Mouse (Mus musculus) heart, postnatal 0 days (tissue): ENCODE data around the gene Tnfrsf1a.

ENCODE experiments used
- CTCF ChIP-seq: IDR thresholded peaks from 2 replicates; pipeline ENCODE4 v1.5.1; 2016; ENCODE audit warnings: antibody characterized with exemption, control low read depth, low read depth
- EP300 ChIP-seq: IDR thresholded peaks from 2 replicates; pipeline ENCODE4 v1.6.1; 2016; ENCODE audit warnings: antibody characterized with exemption, low read depth

DNA sequence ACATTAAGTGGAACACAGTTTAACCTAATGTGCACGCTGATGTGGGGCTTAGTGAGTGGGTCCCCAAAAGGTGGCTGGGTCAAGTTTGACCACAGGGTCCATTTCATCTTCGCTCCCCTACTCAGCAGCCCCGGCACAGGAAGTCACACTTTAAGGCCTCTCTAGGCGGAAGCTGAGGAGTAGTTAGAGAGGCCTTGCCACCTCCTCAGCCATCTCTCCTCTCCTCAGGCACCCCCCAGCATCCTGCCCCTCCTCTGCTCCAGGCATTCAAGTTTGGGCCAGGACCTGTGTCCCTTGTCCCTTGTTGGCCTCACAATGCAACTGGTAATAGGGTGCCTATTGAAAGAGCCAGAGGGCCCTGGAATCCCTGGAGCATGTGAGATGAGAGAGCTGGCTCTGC lies 4.5 kb downstream of the Tnfrsf1a start:
- no peak for TF ChIP-seq CTCF
- TF ChIP-seq EP300 = no peak
